Mouse (Mus musculus) thymus, adult 2 months (tissue): ENCODE measurements around the gene Dhcr24. TPM values are rescaled to one million over a fixed set of nuclear protein-coding genes. Genes with fewer than 3 reads are reported as not detected.

Experiments
- DNase-seq: peaks from one replicate; pipeline ENCODE4 v3.0.0; 2021
- H3K27ac ChIP-seq: fragments of 200-500 bp; 2 replicates; pipeline ENCODE4 v1.5.1; 2012; ENCODE audit warnings: low read length, control low read depth; ENCODE audit not compliant: control insufficient read depth, insufficient read depth
- H3K27me3 ChIP-seq: fragments of 200-500 bp; 2 replicates; pipeline ENCODE4 v1.6.1; 2012; ENCODE audit warnings: mild to moderate bottlenecking, low read length, moderate library complexity, mixed read lengths; ENCODE audit not compliant: control insufficient read depth, insufficient read depth
- H3K36me3 ChIP-seq: fragments of 200-500 bp; 2 replicates; pipeline ENCODE4 v1.6.1; 2012; ENCODE audit warnings: mild to moderate bottlenecking, low read length, moderate library complexity; ENCODE audit not compliant: control insufficient read depth, insufficient read depth
- H3K4me1 ChIP-seq: fragments of 200-500 bp; replicated peaks from 2 replicates; pipeline ENCODE4 v1.6.1; 2012; ENCODE audit warnings: low read length; ENCODE audit not compliant: control insufficient read depth, insufficient read depth
- H3K4me3 ChIP-seq: fragments of 200-500 bp; 2 replicates; pipeline ENCODE4 v1.5.1; 2012; ENCODE audit warnings: mild to moderate bottlenecking, low read length, control low read depth, moderate library complexity; ENCODE audit not compliant: control insufficient read depth, insufficient read depth
- CTCF ChIP-seq: fragments of 200-500 bp; IDR thresholded peaks from 2 replicates; pipeline ENCODE4 v1.5.1; 2012; ENCODE audit warnings: mild to moderate bottlenecking, control low read depth, low read length, moderate library complexity, borderline replicate concordance; ENCODE audit not compliant: control insufficient read depth, poor library complexity, insufficient read depth; ENCODE audit errors: extremely low read depth
- POLR2A ChIP-seq: fragments of 200-500 bp; IDR thresholded peaks from 2 replicates; pipeline ENCODE4 v1.6.1; 2012; ENCODE audit warnings: mild to moderate bottlenecking, low read length, control low read depth, moderate library complexity; ENCODE audit not compliant: control insufficient read depth, poor library complexity, insufficient read depth; ENCODE audit errors: extremely low read depth
- WGBS: fragments of 180-500 bp; shearing (Covaris S2); methylation state at CpG from one replicate; pipeline ENCODE4 v1.1.7; 2018; 5-methylcytosine and 5-hydroxymethylcytosine counted together
- polyA plus RNA-seq: library from polyadenylated mRNA; depleted of rRNA; stranded (reverse); fragments of >200 nt; gene quantifications from 2 replicates; pipeline ENCODE4 v1.2.3, GENCODE M21; 2012

Dhcr24 gene
- polyA plus RNA-seq, 1 experiment = 80.0 TPM

DNA sequence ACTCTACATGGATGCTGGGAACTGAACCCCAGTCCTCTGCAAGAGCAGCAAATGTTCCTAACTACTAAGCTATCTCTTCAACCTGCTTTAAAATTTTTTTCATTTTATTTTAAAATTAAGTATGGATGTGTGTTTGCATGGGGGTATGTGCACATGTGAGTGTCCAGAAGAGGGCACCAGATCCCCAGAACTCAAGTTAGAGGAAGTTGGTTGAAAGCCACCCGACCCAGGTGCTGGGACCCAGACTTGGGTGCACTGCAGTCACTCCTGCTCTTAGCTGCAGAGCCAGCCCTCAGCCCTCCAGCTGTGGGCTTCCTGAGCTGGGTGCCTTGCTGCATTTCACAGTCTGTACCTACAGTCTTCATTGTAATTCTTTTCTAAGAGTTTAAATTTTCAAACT lies 38.6 kb downstream of the Dhcr24 start:
- Histone ChIP-seq H3K4me3 (no peak overlapping the region), H3K27me3 (no peaks in the 10 kb centered on the region), H3K27ac (no peak overlapping the region), H3K4me1 (no peaks in the 10 kb centered on the region; the same call in 1 of the 2 replicates), H3K36me3 (no peaks in the 10 kb centered on the region)
- TF ChIP-seq POLR2A (no peak), CTCF (no peak)
- 38% methylated on average over 1 of the region's 1 CpGs for WGBS
- DNase-seq = no peak

DNA sequence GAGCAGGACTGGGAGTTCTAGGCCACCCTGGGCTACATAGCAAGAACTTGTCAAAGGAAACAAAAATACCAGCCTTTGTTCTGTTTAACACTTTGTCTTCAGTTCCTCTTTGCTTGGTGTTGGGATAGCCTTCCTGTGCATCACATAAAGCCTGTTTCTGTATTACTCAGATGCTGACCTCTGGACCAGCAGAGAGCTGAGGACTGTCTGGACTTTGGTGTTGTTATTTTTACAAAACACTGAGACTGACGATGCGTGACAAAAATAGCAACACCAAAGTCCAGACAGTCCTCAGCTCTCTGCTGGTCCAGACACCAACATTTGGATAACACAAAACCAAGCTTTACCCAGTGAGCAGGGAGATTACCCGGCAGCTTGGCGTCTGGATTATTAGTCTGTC lies 39.9 kb downstream of the Dhcr24 start:
- no peak overlapping the region for H3K27ac ChIP-seq
- H3K4me1 ChIP-seq = no peaks in the 10 kb centered on the region; the same call in 1 of the 2 replicates
- no peak for DNase-seq
- no peak overlapping the region for H3K4me3 ChIP-seq
- no peaks in the 10 kb centered on the region for H3K27me3 ChIP-seq
- TF ChIP-seq CTCF (no peak), POLR2A (no peak)
- no peaks in the 10 kb centered on the region for H3K36me3 ChIP-seq
- WGBS = 82% methylated on average over 4 of the region's 4 CpGs

DNA sequence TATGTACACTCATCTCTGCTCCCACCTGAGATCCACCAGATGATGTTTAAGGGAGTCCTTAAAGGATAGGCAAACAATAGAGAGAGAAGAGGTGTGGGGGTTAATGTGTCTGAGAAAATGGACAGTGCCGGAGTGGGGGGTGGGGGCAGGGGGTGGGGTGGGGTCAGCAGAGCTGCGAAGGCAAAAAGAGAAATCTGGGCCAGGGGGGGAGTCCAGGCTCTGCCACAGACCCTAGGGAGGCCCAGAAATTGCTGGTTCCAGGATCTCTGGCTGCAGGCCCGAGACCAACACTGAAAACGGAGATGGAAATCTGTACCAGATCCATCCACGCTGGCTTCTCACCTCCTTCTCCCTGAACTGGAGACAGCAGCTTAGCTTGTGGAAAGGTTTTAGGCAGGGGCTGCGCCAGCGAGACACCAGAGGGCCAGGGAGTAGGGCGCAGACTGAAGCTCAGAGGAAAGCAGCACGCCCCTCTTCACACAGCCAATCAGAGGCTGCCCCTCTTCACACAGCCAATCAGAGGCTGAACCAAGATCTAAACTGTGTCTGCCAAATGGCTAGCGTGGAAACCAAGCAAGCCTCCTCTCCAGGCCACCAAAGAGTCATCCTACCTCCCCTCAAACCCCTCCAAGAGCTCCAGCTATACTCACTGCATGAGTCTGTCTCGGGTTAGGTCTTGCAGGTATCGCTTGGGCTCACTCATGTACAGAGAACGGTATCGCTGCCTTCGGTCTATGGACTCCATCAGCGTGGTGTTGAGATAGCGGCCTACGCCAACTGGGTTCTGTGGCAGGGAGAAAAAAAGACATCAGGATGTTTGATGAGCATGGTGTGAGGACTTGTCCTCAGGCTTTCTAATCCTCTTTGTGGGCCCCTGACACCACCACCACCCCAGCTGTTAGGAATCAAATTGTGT lies 46.1 kb downstream of the Dhcr24 start:
- H3K4me1 ChIP-seq = peaks cover 2% of the 10 kb centered on the region; the same call in 1 of the 2 replicates
- DNase-seq = no peak
- no peak overlapping the region for H3K4me3 ChIP-seq
- TF ChIP-seq POLR2A (no peak), CTCF (no peak)
- no peaks in the 10 kb centered on the region for H3K27me3 ChIP-seq
- 77% methylated on average over 18 of the region's 18 CpGs for WGBS
- H3K36me3 ChIP-seq = no peaks in the 10 kb centered on the region
- no peak overlapping the region for H3K27ac ChIP-seq

DNA sequence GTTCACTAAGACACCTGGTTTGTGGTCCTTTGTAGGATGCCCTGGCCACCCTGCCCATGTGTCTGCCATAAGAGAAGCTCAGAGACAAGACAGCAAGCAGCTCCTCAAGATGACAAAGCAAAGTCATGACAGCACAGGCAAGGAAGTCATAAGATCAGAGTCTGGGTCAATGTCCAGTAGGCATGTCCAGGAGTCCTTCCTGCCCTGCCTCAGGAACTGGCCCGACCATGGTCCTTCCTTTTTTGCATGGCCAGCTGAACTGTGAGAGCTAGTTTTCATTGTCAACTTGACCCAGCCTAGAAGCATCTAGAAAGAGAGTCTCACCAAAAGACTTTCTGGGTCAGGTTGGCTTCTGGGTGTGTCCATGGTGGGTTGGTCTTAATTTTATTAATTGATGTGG lies 47.1 kb downstream of the Dhcr24 start:
- Histone ChIP-seq H3K36me3 (no peaks in the 10 kb centered on the region), H3K27ac (no peak overlapping the region), H3K27me3 (no peaks in the 10 kb centered on the region), H3K4me3 (no peak overlapping the region), H3K4me1 (peaks cover 2% of the 10 kb centered on the region; the same call in 1 of the 2 replicates)
- no peak for DNase-seq
- TF ChIP-seq POLR2A = no peak
- no peak for TF ChIP-seq CTCF
- 90% methylated on average over 1 of the region's 1 CpGs for WGBS

DNA sequence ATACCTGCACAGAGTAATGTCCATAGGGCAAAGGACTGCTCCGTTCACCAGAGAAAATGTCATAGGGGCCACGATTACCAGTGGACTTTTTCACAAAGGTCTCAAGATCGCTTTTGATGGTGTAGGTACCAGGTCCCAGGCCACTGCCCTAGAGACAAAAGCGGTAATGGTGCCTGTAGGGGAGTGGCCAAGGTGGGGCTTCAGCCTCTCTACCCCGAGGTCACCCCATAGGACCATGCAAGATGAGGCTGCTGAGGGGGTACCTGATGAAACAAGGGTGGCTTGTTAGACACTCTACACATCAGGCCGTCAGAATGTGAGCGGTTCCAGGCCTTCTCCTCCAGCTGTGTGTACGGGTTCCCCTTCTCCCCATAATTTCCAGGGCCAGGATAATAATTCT lies 52.3 kb downstream of the Dhcr24 start:
- Histone ChIP-seq H3K4me1 (peaks cover 39% of the 10 kb centered on the region), H3K4me3 (no peak overlapping the region), H3K36me3 (no peaks in the 10 kb centered on the region), H3K27ac (no peak overlapping the region), H3K27me3 (no peaks in the 10 kb centered on the region)
- DNase-seq = no peak
- TF ChIP-seq POLR2A = no peak
- no peak for TF ChIP-seq CTCF
- 80% methylated on average over 8 of the region's 8 CpGs for WGBS

DNA sequence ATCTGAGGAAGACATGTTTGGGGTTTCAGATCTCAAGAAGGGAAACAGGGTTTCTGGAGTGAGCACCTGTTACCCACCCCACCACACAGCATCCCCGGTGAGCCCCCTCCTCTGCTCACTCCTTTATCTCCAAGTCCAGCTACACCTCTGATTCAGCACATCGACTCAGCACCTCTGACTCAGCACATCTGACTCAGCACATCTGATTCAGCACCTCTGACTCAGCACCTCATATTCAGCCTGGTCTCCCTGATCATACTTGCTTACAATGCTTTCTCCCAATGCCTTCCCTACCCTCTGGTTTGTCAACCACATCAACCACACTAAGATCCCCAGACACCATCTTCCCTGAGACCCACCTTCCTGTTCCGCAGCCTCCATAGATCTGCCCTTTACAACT lies 52.7 kb downstream of the Dhcr24 start:
- DNase-seq = peak; percentile 30
- WGBS = 12% methylated on average over 3 of the region's 3 CpGs
- Histone ChIP-seq H3K4me1 (peaks cover 39% of the 10 kb centered on the region), H3K36me3 (no peaks in the 10 kb centered on the region), H3K4me3 (no peak overlapping the region), H3K27ac (peak overlapping the region; percentile 64), H3K27me3 (no peaks in the 10 kb centered on the region)
- TF ChIP-seq POLR2A = no peak
